ENCODE assay signal across 23 mouse cellular contexts in genomic region chr15:79194946-79195345, GRCm38 (mm10). TPM values are rescaled to one million over a fixed set of nuclear protein-coding genes. Genes with fewer than 3 reads are reported as not detected.
DNase-seq lines count a peak whose midpoint lies in the region; ATAC-seq and TF ChIP-seq lines count a peak whose summit lies in the region.
"Had no signal": no experiment of that assay in that cellular context is flagged by ENCODE, and none has a peak within 500 bp of the region (broad histone marks: within the 10 kb centered on the region; RNA-seq: fewer than 3 reads in every experiment).

No protein-coding gene starts in this region.

- ATAC-seq in midbrain, embryonic 14.5 days (ENCODE audit: low FRiP score, low TSS enrichment) = no peak
- ATAC-seq in liver, embryonic 16.5 days (ENCODE audit: low read depth) = peak; percentile 72
- ATAC-seq: CD4-positive, CD25-positive, alpha-beta regulatory T cell, adult 4 months; forebrain, postnatal 0 days; hindbrain, embryonic 16.5 days; intestine, embryonic 16.5 days; midbrain, embryonic 13.5 days had no signal

- H3K36me3 ChIP-seq in heart, adult 2 months (ENCODE audit: control insufficient read depth, insufficient read depth, low read length) = no peaks in the 10 kb centered on the region
- H3K36me3 ChIP-seq in midbrain, embryonic 10.5 days = no peaks in the 10 kb centered on the region
- no peaks in the 10 kb centered on the region for H3K36me3 ChIP-seq in midbrain, embryonic 14.5 days (ENCODE audit: control insufficient read depth, insufficient read depth, low read length)
- H3K36me3 ChIP-seq in liver, embryonic 16.5 days (ENCODE audit: control insufficient read depth, insufficient read depth) = no peaks in the 10 kb centered on the region
- H3K36me3 ChIP-seq: embryonic facial prominence, embryonic 10.5 days; heart, embryonic 10.5 days; limb, embryonic 15.5 days; midbrain, embryonic 13.5 days had no signal

- no peak for TF ChIP-seq POLR2A in heart, adult 2 months (IDR thresholded peaks at IDR 0.05; ENCODE audit: insufficient read depth, low read depth, low read length)

- no peaks in the 10 kb centered on the region for H3K79me2 ChIP-seq in heart, adult 2 months (replicated peaks; ENCODE audit: control insufficient read depth, insufficient read depth, low read length)

- H3K9ac ChIP-seq in heart, adult 2 months (ENCODE audit: low read depth, low read length) = no peak overlapping the region
- H3K9ac ChIP-seq in midbrain, embryonic 14.5 days (replicated peaks; ENCODE audit: low read length) = no peak overlapping the region
- H3K9ac ChIP-seq in liver, embryonic 16.5 days (ENCODE audit: low read depth, low read length) = no peak overlapping the region
- H3K9ac ChIP-seq: forebrain, postnatal 0 days; limb, embryonic 15.5 days; midbrain, embryonic 13.5 days had no signal

- no peak for DNase-seq in heart, adult 2 months
- DNase-seq in heart, adult 9 months (ENCODE audit: low spot score in 2 of 2) = no peak
- no peak for DNase-seq in layer of hippocampus, adult 2 months (ENCODE audit: low spot score in 2 of 2)
- DNase-seq in layer of hippocampus, adult 9-11 months = no peak
- no peak for DNase-seq in midbrain, embryonic 10.5 days (ENCODE audit: low spot score)
- DNase-seq in midbrain, embryonic 14.5 days = no peak
- DNase-seq in kidney, adult 9 months = no peak
- DNase-seq: cerebellum, adult 2 months; cerebellum, postnatal 25 days; forebrain, postnatal 0 days; kidney, postnatal 25 days; lung, postnatal 14 days; thymus, adult 18-20 months; thymus, postnatal 36 days had no signal

- intact Hi-C loops in heart, adult 2 months (cut with DNase I) = no loop called here

- no peaks in the 10 kb centered on the region; the same call in 1 of the 2 replicates for H3K9me3 ChIP-seq in midbrain, embryonic 10.5 days (replicated peaks)
- no peaks in the 10 kb centered on the region for H3K9me3 ChIP-seq in midbrain, embryonic 14.5 days (ENCODE audit: control insufficient read depth, low read length)
- no peaks in the 10 kb centered on the region for H3K9me3 ChIP-seq in liver, embryonic 16.5 days (replicated peaks; ENCODE audit: control insufficient read depth, low read length)
- H3K9me3 ChIP-seq: embryonic facial prominence, embryonic 10.5 days; heart, embryonic 10.5 days; limb, embryonic 15.5 days; midbrain, embryonic 13.5 days had no signal

- 73% methylated on average over 2 of the region's 2 CpGs for WGBS in heart, adult 2 months
- 79% methylated on average over 2 of the region's 2 CpGs for WGBS in midbrain, embryonic 10.5 days
- 77% methylated on average over 2 of the region's 2 CpGs for whole genome bisulfite sequencing in midbrain, embryonic 14.5 days
- 52% methylated on average over 2 of the region's 2 CpGs for WGBS in liver, embryonic 16.5 days (ENCODE audit: insufficient replicate concordance)

- no peaks in the 10 kb centered on the region for H3K27me3 ChIP-seq in heart, adult 2 months (ENCODE audit: control insufficient read depth, insufficient read depth, low read length)
- peaks cover 33% of the 10 kb centered on the region for H3K27me3 ChIP-seq in midbrain, embryonic 10.5 days (ENCODE audit: low read depth, poor library complexity, severe bottlenecking)
- H3K27me3 ChIP-seq in midbrain, embryonic 14.5 days (ENCODE audit: control insufficient read depth, insufficient read depth, low read length) = no peaks in the 10 kb centered on the region
- H3K27me3 ChIP-seq in liver, embryonic 16.5 days (ENCODE audit: control insufficient read depth, insufficient read depth, low read depth, low read length) = no peaks in the 10 kb centered on the region
- H3K27me3 ChIP-seq: limb, embryonic 15.5 days; midbrain, embryonic 13.5 days had no signal

- peaks cover 3% of the 10 kb centered on the region; the same call in 1 of the 2 replicates for H3K4me1 ChIP-seq in heart, adult 2 months (ENCODE audit: control insufficient read depth, insufficient read depth, low read length)
- H3K4me1 ChIP-seq in midbrain, embryonic 10.5 days = peaks cover 57% of the 10 kb centered on the region
- H3K4me1 ChIP-seq in midbrain, embryonic 14.5 days (ENCODE audit: control insufficient read depth, insufficient read depth, low read length) = peaks cover 21% of the 10 kb centered on the region
- H3K4me1 ChIP-seq in liver, embryonic 16.5 days (ENCODE audit: control insufficient read depth, low read depth, low read length) = no peaks in the 10 kb centered on the region; the same call in 1 of the 2 replicates

- TF ChIP-seq CTCF in heart, adult 2 months (IDR thresholded peaks at IDR 0.05) = no peak
- TF ChIP-seq CTCF in layer of hippocampus, adult 2 months (conservative IDR thresholded peaks at IDR 0.05) = no peak

- no peak overlapping the region for H3K4me2 ChIP-seq in midbrain, embryonic 14.5 days (ENCODE audit: low read length)
- no peak overlapping the region for H3K4me2 ChIP-seq in liver, embryonic 16.5 days (ENCODE audit: low read depth, low read length)
- H3K4me2 ChIP-seq: limb, embryonic 15.5 days; midbrain, embryonic 13.5 days had no signal

- no peak for TF ChIP-seq EP300 in heart, adult 2 months (IDR thresholded peaks at IDR 0.05; ENCODE audit: insufficient read depth, low read depth, low read length)

- no peak overlapping the region for H3K4me3 ChIP-seq in heart, adult 2 months
- no peak overlapping the region for H3K4me3 ChIP-seq in layer of hippocampus, adult 2 months
- H3K4me3 ChIP-seq in midbrain, embryonic 10.5 days = no peak overlapping the region
- no peak overlapping the region for H3K4me3 ChIP-seq in midbrain, embryonic 14.5 days (replicated peaks; ENCODE audit: low read depth, low read length)
- no peak overlapping the region for H3K4me3 ChIP-seq in liver, embryonic 16.5 days (ENCODE audit: low read depth, low read length)
- H3K4me3 ChIP-seq: embryonic facial prominence, embryonic 10.5 days; heart, embryonic 10.5 days; limb, embryonic 15.5 days; midbrain, embryonic 13.5 days had no signal

- peak overlapping the region; percentile 47 for H3K27ac ChIP-seq in heart, adult 2 months
- peak overlapping the region; percentile 87 for H3K27ac ChIP-seq in layer of hippocampus, adult 2 months
- H3K27ac ChIP-seq in midbrain, embryonic 10.5 days (replicated peaks) = peak overlapping the region; percentile 92
- no peak overlapping the region for H3K27ac ChIP-seq in midbrain, embryonic 14.5 days (replicated peaks; ENCODE audit: low read depth, low read length)
- no peak overlapping the region for H3K27ac ChIP-seq in liver, embryonic 16.5 days (ENCODE audit: low read length)
- H3K27ac ChIP-seq: limb, embryonic 15.5 days had no signal

RNA-seq across cellular contexts. Expression of gene Sox10, which starts 29.9 kb away (rescaled TPM):
- total RNA-seq in heart, adult 2 months (2021) = 1 to 10 TPM; 1.1 to 1.3 TPM
- 4.5 and 4.9 TPM in 2 replicates for polyA plus RNA-seq in heart, adult 2 months (2012; rRNA removed)
- total RNA-seq in layer of hippocampus, adult 2 months (2021) = 10 to 100 TPM; 27.7 to 30.4 TPM
- 0.61 and 2.5 TPM in 2 replicates for polyA plus RNA-seq in midbrain, embryonic 10.5 days (2016; fragmentation: Nextera tagmentation; extraction: Ambion mirVana)
- 1.5 and 2.3 TPM in 2 replicates for polyA plus RNA-seq in midbrain, embryonic 14.5 days (2014; fragmentation: Nextera tagmentation; extraction: Ambion mirVana)
- polyA plus RNA-seq in liver, embryonic 16.5 days (2015; fragmentation: Nextera tagmentation; extraction: Ambion mirVana) = 0.05 and 0.13 TPM in 2 replicates
- total RNA-seq: megakaryocyte, adult 5-6 weeks had no signal
- polyA plus RNA-seq: CD4-positive, CD25-positive, alpha-beta regulatory T cell, adult 4 months had no signal

RNA-seq across cellular contexts. Expression of gene Pick1, which starts 34.0 kb away (rescaled TPM):
- total RNA-seq in heart, adult 2 months (2021) = 10 to 100 TPM; 21.3 to 24.0 TPM
- polyA plus RNA-seq in heart, adult 2 months (2012; rRNA removed) = 27.7 and 35.5 TPM in 2 replicates
- total RNA-seq in layer of hippocampus, adult 2 months (2021) = 10 to 100 TPM; 46.1 to 49.7 TPM
- polyA plus RNA-seq in midbrain, embryonic 10.5 days (2016; fragmentation: Nextera tagmentation; extraction: Ambion mirVana) = 42.1 and 52.2 TPM in 2 replicates
- polyA plus RNA-seq in midbrain, embryonic 14.5 days (2014; fragmentation: Nextera tagmentation; extraction: Ambion mirVana) = 47.7 and 74.3 TPM in 2 replicates
- 13.1 and 13.3 TPM in 2 replicates for polyA plus RNA-seq in liver, embryonic 16.5 days (2015; fragmentation: Nextera tagmentation; extraction: Ambion mirVana)

RNA-seq across cellular contexts. Expression of gene Gm49486, which starts 34.2 kb away (rescaled TPM):
- 1 to 10 TPM in 1 of 2 experiments, under 1 TPM in 1; 0.61 to 1.4 TPM for total RNA-seq in heart, adult 2 months (2021)
- 0.39 and 0.59 TPM in 2 replicates for polyA plus RNA-seq in heart, adult 2 months (2012; rRNA removed)
- total RNA-seq in layer of hippocampus, adult 2 months (2021) = under 1 TPM; 0.31 to 0.49 TPM
- 0.12 and 0.34 TPM in 2 replicates for polyA plus RNA-seq in midbrain, embryonic 10.5 days (2016; fragmentation: Nextera tagmentation; extraction: Ambion mirVana)
- 1.6 TPM in 2 replicates for polyA plus RNA-seq in midbrain, embryonic 14.5 days (2014; fragmentation: Nextera tagmentation; extraction: Ambion mirVana)
- 0.04 and 0.07 TPM in 2 replicates for polyA plus RNA-seq in liver, embryonic 16.5 days (2015; fragmentation: Nextera tagmentation; extraction: Ambion mirVana)

RNA-seq across cellular contexts. Expression of gene 1700088E04Rik, which starts 53.9 kb away (rescaled TPM):
- 1 to 10 TPM; 1.8 to 2.6 TPM for total RNA-seq in heart, adult 2 months (2021)
- polyA plus RNA-seq in heart, adult 2 months (2012; rRNA removed) = 2.8 and 3.8 TPM in 2 replicates
- total RNA-seq in layer of hippocampus, adult 2 months (2021) = 10 to 100 TPM in 1 of 2 experiments, 1 to 10 TPM in 1; 8.8 to 10.3 TPM
- polyA plus RNA-seq in midbrain, embryonic 10.5 days (2016; fragmentation: Nextera tagmentation; extraction: Ambion mirVana) = 7.8 and 10.0 TPM in 2 replicates
- polyA plus RNA-seq in midbrain, embryonic 14.5 days (2014; fragmentation: Nextera tagmentation; extraction: Ambion mirVana) = 14.0 and 17.3 TPM in 2 replicates
- 0.63 and 0.96 TPM in 2 replicates for polyA plus RNA-seq in liver, embryonic 16.5 days (2015; fragmentation: Nextera tagmentation; extraction: Ambion mirVana)
- total RNA-seq: megakaryocyte, adult 5-6 weeks had no signal

RNA-seq across cellular contexts. Expression of gene Polr2f, which starts 54.1 kb away (rescaled TPM):
- 100 to 1,000 TPM; 126 to 145 TPM for total RNA-seq in heart, adult 2 months (2021)
- polyA plus RNA-seq in heart, adult 2 months (2012; rRNA removed) = 48.6 and 50.9 TPM in 2 replicates
- 100 to 1,000 TPM in 1 of 2 experiments, 10 to 100 TPM in 1; 97.9 to 103 TPM for total RNA-seq in layer of hippocampus, adult 2 months (2021)
- 344 and 395 TPM in 2 replicates for polyA plus RNA-seq in midbrain, embryonic 10.5 days (2016; fragmentation: Nextera tagmentation; extraction: Ambion mirVana)
- polyA plus RNA-seq in midbrain, embryonic 14.5 days (2014; fragmentation: Nextera tagmentation; extraction: Ambion mirVana) = 287 and 355 TPM in 2 replicates
- polyA plus RNA-seq in liver, embryonic 16.5 days (2015; fragmentation: Nextera tagmentation; extraction: Ambion mirVana) = 120 and 121 TPM in 2 replicates

Comparison
In these comparisons a context has a peak if more than half of its experiments do, and no peak if none do; other contexts are left out.
1. H3K27ac ChIP-seq: peak in heart, adult 2 months (single experiment), layer of hippocampus, adult 2 months (single experiment) and midbrain, embryonic 10.5 days (single experiment); none in midbrain, embryonic 14.5 days (single experiment) and liver, embryonic 16.5 days (single experiment).